Mouse (Mus musculus) erythroblast, embryonic 14.5 days (primary cell): ENCODE data around the gene Tgfb3.

Experiments used
- GATA1 ChIP-seq: IDR thresholded peaks from 2 replicates; pipeline ENCODE4 v1.6.1; 2012; ENCODE audit warnings: low read length, inconsistent platforms, mixed read lengths
- TAL1 ChIP-seq: IDR thresholded peaks from 3 replicates; pipeline ENCODE4 v1.6.1; 2012; ENCODE audit warnings: low read length, inconsistent platforms, mixed read lengths

DNA sequence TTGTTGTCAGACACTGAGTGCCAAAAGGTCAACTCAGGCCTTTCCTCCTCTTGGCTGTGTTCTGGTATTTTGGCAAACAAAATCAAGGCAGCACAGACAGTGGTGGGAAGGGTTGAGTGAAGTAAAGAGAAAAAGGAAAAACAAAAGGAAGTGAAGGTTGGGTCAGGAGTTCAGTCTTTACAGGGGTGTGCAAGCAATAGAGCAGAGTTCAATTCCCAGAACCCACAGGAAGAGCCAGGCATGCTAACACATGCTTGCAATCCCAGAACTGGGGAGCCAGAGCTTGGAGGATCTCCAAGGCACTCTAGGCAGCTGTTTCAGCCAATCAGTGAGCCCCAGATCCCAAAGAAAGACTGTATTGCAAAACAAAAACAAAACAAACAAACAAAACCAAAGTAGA, 14.0 kb downstream of the Tgfb3 start:
- TF ChIP-seq GATA1 (no peak), TAL1 (no peak)
